Mouse (Mus musculus): ENCODE data around the gene Gcn1l1.

- TF ChIP-seq CTCF (IDR thresholded peaks at IDR 0.05; ENCODE audit: insufficient read depth, low read depth, low read length): no peak
- TF ChIP-seq POLR2A (IDR thresholded peaks at IDR 0.05; ENCODE audit: insufficient read depth, low read depth, low read length): no peak
Measured at GRCm38 (mm10) chr5:115543509-115544253, 21.4 kb upstream of the Gcn1l1 start.

Measured in olfactory bulb, adult 2 months (tissue).